Mouse (Mus musculus) neutrophil, adult 5-6 weeks (primary cell): ENCODE measurements around the gene Ttc4. TPM values are rescaled to one million over a fixed set of nuclear protein-coding genes. Genes with fewer than 3 reads are reported as not detected.

Experiments used
- ATAC-seq: fragments of 151-379, 151-347 bp; 2 replicates; pipeline ENCODE4 v1.8.0; 2017; ENCODE audit warnings: mild to moderate bottlenecking, moderate TSS enrichment; ENCODE audit not compliant: insufficient number of reproducible peaks, poor library complexity, low FRiP score, severe bottlenecking; ENCODE audit errors: extremely low read depth
- total RNA-seq: library from RNA; stranded (forward); fragments of 200-1000 nt; gene quantifications from 2 replicates; pipeline ENCODE4 v1.2.3, GENCODE M21; 2017

Ttc4 gene
- total RNA-seq, 1 experiment from 2014 or later, result 29.7 TPM

- ATAC-seq, result no peak
These were observed 57.3 kb downstream of the Ttc4 start for GRCm38 (mm10) chr4:106621428-106621827.

DNA sequence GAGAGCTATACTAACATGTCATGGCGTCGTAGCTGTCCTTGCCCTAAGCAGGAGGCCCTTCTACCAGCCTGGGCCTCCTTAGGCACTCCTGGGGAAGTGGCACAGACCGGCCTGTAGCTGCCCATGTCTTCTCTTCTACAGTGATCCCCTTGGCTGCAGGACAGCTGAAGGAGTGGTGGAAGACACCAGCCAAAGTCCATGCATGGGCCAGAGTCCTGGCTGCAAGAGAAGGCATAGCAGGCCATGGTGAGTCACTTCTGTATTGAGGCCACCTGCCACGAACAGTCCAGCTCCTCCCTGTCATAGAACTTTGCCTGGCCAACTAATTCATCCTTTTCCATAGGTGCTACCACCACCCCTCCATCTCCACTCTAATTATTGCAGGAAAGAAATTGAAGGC, 59.8 kb downstream of the Ttc4 start:
- ATAC-seq, result no peak

DNA sequence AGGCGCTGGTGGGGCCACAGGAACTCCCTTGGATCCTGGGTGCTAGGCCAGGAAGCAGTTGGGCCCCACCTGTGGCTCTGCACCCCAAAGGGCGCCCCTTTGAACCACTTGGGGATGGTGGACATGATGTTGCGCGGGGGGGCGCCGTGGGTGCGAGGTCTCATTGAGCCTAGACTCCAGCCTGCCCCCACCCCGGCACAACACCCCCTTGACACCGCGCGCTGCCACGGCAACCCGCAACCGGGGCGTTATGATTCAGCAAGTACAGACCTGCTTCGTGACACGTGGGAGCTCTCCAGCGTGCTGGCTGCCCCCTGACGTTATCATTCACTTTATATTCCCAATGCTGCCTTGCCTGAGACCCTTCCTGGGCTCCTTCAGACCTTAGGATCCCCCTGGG, 61.7 kb downstream of the Ttc4 start, which contains the start of gene Lexm:
TSS of gene Lexm (minus strand) at position 186 of the 400 bp plus-strand sequence.
- ATAC-seq, result no peak

GRCm38 (mm10) chr4:106615637-106616036, 63.1 kb downstream of the Ttc4 start:
- no peak for ATAC-seq

DNA sequence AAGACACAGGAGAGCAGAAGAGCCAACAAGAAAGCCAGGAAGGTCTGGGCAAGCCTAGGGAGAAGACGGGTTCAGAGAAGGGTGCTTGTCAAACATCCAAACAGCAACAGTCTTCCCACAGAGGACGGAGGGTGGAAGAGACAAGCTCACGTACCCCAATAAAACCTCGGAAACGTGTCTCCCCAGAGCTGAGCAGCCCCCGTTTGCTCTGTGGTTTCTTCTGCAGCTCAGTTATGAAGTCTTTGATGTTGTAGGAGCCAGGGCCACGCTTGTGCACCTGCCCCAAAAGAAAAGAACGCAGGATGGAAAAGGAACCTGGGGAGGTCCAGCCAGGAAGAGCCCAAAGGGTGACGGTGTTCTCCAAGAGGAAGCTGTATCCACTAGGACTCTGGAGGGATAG, 63.9 kb downstream of the Ttc4 start:
- no peak for ATAC-seq

DNA sequence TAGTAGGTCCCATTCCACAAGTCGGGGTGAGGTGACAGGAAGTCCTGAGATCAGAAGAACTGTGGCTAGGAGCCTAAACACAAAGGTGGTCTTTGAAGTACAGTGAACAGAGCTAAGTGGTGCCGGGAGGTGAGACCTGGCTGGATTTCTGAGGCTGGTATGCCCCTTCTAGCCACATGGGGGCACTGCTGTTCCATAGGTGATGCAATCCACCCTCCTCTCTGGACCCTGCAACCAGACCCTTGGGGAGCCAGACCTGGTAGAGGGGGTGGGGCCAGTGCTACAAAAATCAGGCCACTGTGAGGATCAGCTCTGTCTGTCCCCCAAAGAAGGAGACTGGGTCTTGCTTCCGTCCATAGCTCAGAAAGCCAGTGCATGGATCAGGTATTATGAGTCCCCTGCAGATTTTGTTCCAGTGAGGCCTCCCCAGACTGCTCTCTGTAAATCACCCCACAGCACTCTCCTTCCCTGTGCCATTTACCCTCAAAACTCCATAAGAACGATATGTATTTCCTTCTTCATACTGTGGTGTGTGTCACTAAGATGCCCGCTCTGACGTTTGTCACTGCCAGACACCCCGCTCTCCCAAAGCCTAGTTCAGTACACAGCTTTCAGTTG, 64.5 kb downstream of the Ttc4 start:
- ATAC-seq, result peak; percentile 45; the same call in 1 of the 2 replicates

GRCm38 (mm10) chr4:106613560-106613959, 65.2 kb downstream of the Ttc4 start:
- ATAC-seq, result no peak

GRCm38 (mm10) chr4:106613105-106613504, 65.6 kb downstream of the Ttc4 start:
- no peak for ATAC-seq

Other genes starting within 250 kb of the Ttc4 start
- 0.23 TPM in 1 of 2 replicates, not detected in the other for gene Pcsk9, start 214.6 kb downstream of the Ttc4 start, total RNA-seq
- not detected in 2 replicates for gene Bsnd, start 186.7 kb downstream of the Ttc4 start, total RNA-seq
- 2.5 and 3.6 TPM in 2 replicates for gene Dhcr24, start 117.9 kb downstream of the Ttc4 start, total RNA-seq
- not detected in 2 replicates for gene Lexm, start 61.7 kb downstream of the Ttc4 start, total RNA-seq
- gene Ttc22, start 56.5 kb downstream of the Ttc4 start, total RNA-seq, result not detected in 2 replicates
- 3.6 and 5.9 TPM in 2 replicates for gene Pars2, start 27.9 kb downstream of the Ttc4 start, total RNA-seq
- gene Mroh7, start 52.0 kb upstream of the Ttc4 start, total RNA-seq, result not detected in 2 replicates
- gene Fam151a, start 54.9 kb upstream of the Ttc4 start, total RNA-seq, result not detected in 2 replicates
- 2.4 and 2.5 TPM in 2 replicates for gene Acot11, start 126.1 kb upstream of the Ttc4 start, total RNA-seq
- 16.4 and 23.5 TPM in 2 replicates for gene Ssbp3, start 231.8 kb upstream of the Ttc4 start, total RNA-seq